Mouse (Mus musculus): Measurements from ENCODE around the gene Slc15a4.

DNA sequence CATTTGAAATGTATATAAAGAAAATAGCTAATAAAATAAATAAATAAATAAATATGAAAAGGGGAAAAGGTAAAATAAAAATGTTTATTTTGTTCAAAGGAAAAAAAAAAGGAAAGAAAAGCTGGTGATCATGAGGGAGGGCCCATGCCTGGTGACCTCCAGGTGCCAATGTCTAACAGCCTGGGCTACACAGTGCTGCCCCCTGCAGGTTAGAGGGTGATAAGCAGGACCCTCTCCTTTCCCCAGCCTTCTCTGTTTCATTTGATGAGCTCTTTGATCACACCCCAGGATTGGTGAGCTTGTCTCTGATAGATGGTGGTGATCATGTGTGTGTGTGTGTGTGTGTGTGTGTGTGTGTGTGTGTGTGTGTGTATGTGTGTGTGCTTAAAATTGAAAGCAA is 16.4 kb upstream of the Slc15a4 start:
- TF ChIP-seq TAL1 (IDR thresholded peaks at IDR 0.05; ENCODE audit: low read length) (no peak), GATA1 (IDR thresholded peaks at IDR 0.05; ENCODE audit: low read length) (no peak)
